Mouse (Mus musculus) neural tube, embryonic 13.5 days (tissue): ENCODE measurements around the gene Gaa. TPM values are rescaled to one million over a fixed set of nuclear protein-coding genes. Genes with fewer than 3 reads are reported as not detected.

Experiments used
- ATAC-seq: fragments of 200-750 bp; cut with Nextera tagmentation; 2 replicates; pipeline ENCODE4 v1.8.0; 2017; ENCODE audit warnings: low read depth, mild to moderate bottlenecking, moderate TSS enrichment, moderate library complexity
- H3K27ac ChIP-seq: fragments of 300-500 bp; sonication (generic); replicated peaks from 2 replicates; pipeline ENCODE4 v1.5.1; 2015; ENCODE audit warnings: moderate library complexity, mild to moderate bottlenecking, inconsistent platforms
- H3K27me3 ChIP-seq: fragments of 300-500 bp; sonication (generic); 2 replicates; pipeline ENCODE4 v1.6.1; 2015; ENCODE audit warnings: mild to moderate bottlenecking, inconsistent platforms
- H3K36me3 ChIP-seq: fragments of 300-500 bp; sonication (generic); 2 replicates; pipeline ENCODE4 v1.6.1; 2015; ENCODE audit warnings: mild to moderate bottlenecking, inconsistent platforms
- H3K4me1 ChIP-seq: fragments of 300-500 bp; sonication (generic); replicated peaks from 2 replicates; pipeline ENCODE4 v1.6.1; 2015; ENCODE audit warnings: inconsistent platforms
- H3K4me2 ChIP-seq: fragments of 300-500 bp; sonication (generic); 2 replicates; pipeline ENCODE4 v1.6.1; 2015; ENCODE audit warnings: inconsistent platforms, mild to moderate bottlenecking, moderate library complexity
- H3K4me3 ChIP-seq: fragments of 300-500 bp; sonication (generic); 2 replicates; pipeline ENCODE4 v1.5.1; 2015; ENCODE audit warnings: mild to moderate bottlenecking, inconsistent platforms
- H3K9ac ChIP-seq: fragments of 300-500 bp; sonication (generic); 2 replicates; pipeline ENCODE4 v1.6.1; 2015; ENCODE audit warnings: moderate library complexity, mild to moderate bottlenecking, inconsistent platforms
- H3K9me3 ChIP-seq: fragments of 300-500 bp; sonication (generic); 2 replicates; pipeline ENCODE4 v1.6.1; 2016; ENCODE audit warnings: inconsistent platforms
- WGBS: fragments of 180-500 bp; shearing (Covaris S2); methylation state at CpG from one replicate; pipeline ENCODE4 v1.1.7; 2015; 5-methylcytosine and 5-hydroxymethylcytosine counted together
- polyA plus RNA-seq: library from polyadenylated mRNA; unstranded; fragments of >200 nt; fragmentation: Nextera tagmentation; extraction: Ambion mirVana; gene quantifications from 2 replicates; pipeline ENCODE4 v1.2.1, GENCODE M21; 2015

Gaa gene
- polyA plus RNA-seq, 1 experiment from 2014 or later: 62.5 TPM

GRCm38 (mm10) chr11:119310621-119311020 lies 42.9 kb downstream of the Gaa start:
- no peak overlapping the region for H3K9ac ChIP-seq
- H3K4me2 ChIP-seq: no peak overlapping the region
- H3K36me3 ChIP-seq: no peaks in the 10 kb centered on the region
- H3K9me3 ChIP-seq: no peaks in the 10 kb centered on the region
- 15% methylated on average over 10 of the region's 10 CpGs for WGBS
- H3K27ac ChIP-seq: no peak overlapping the region
- H3K4me3 ChIP-seq: no peak overlapping the region
- no peaks in the 10 kb centered on the region for H3K27me3 ChIP-seq
- H3K4me1 ChIP-seq: peaks cover 9% of the 10 kb centered on the region
- ATAC-seq: no peak

- H3K9ac ChIP-seq: no peak overlapping the region
- no peak overlapping the region for H3K27ac ChIP-seq
- no peak for ATAC-seq
- H3K9me3 ChIP-seq: no peaks in the 10 kb centered on the region
- no peaks in the 10 kb centered on the region for H3K36me3 ChIP-seq
- H3K4me1 ChIP-seq: no peaks in the 10 kb centered on the region
- no peak overlapping the region for H3K4me3 ChIP-seq
- H3K4me2 ChIP-seq: no peak overlapping the region
- 0 out of 2 replicates have a peak, but pooled peaks cover 3% of the 10 kb centered on the region for H3K27me3 ChIP-seq
- 81% methylated on average over 17 of the region's 17 CpGs for WGBS
These were observed 46.7 kb downstream of the Gaa start for GRCm38 (mm10) chr11:119314252-119314936.

- Histone ChIP-seq H3K4me2 (no peak overlapping the region), H3K27me3 (0 out of 2 replicates have a peak, but pooled peaks cover 3% of the 10 kb centered on the region), H3K9ac (no peak overlapping the region), H3K27ac (no peak overlapping the region), H3K36me3 (no peaks in the 10 kb centered on the region), H3K4me3 (no peak overlapping the region), H3K4me1 (no peaks in the 10 kb centered on the region), H3K9me3 (no peaks in the 10 kb centered on the region)
- no peak for ATAC-seq
- 88% methylated on average over 4 of the region's 4 CpGs for WGBS
These were observed 49.0 kb downstream of the Gaa start for GRCm38 (mm10) chr11:119316720-119317119.

- ATAC-seq: no peak
These were observed 54.8 kb downstream of the Gaa start for GRCm38 (mm10) chr11:119322521-119322920.

GRCm38 (mm10) chr11:119325068-119325467 lies 57.4 kb downstream of the Gaa start:
- H3K9ac ChIP-seq: no peak overlapping the region
- no peaks in the 10 kb centered on the region for H3K9me3 ChIP-seq
- 74% methylated on average over 1 of the region's 1 CpGs for WGBS
- peaks cover 7% of the 10 kb centered on the region; the same call in 1 of the 2 replicates for H3K27me3 ChIP-seq
- no peak overlapping the region for H3K4me2 ChIP-seq
- no peak for ATAC-seq
- H3K27ac ChIP-seq: 0 out of 2 replicates have a peak overlapping the region, but pooled peaks have one; percentile 38
- no peaks in the 10 kb centered on the region for H3K4me1 ChIP-seq
- no peaks in the 10 kb centered on the region for H3K36me3 ChIP-seq
- no peak overlapping the region for H3K4me3 ChIP-seq

More at GRCm38 (mm10) chr11:119322521-119322920, 54.8 kb downstream of the Gaa start:
- Histone ChIP-seq H3K4me2 (no peak overlapping the region), H3K4me3 (no peak overlapping the region), H3K9ac (no peak overlapping the region), H3K27me3 (peaks cover 8% of the 10 kb centered on the region; the same call in 1 of the 2 replicates), H3K9me3 (no peaks in the 10 kb centered on the region), H3K4me1 (no peaks in the 10 kb centered on the region), H3K27ac (no peak overlapping the region), H3K36me3 (no peaks in the 10 kb centered on the region)
- 85% methylated on average over 13 of the region's 13 CpGs for WGBS

- 67% methylated on average over 4 of the region's 4 CpGs for WGBS
- H3K27ac ChIP-seq: no peak overlapping the region
- no peaks in the 10 kb centered on the region for H3K4me1 ChIP-seq
- H3K4me3 ChIP-seq: no peak overlapping the region
- H3K9ac ChIP-seq: no peak overlapping the region
- no peak overlapping the region for H3K4me2 ChIP-seq
- ATAC-seq: no peak
- H3K9me3 ChIP-seq: no peaks in the 10 kb centered on the region
- no peaks in the 10 kb centered on the region for H3K36me3 ChIP-seq
- H3K27me3 ChIP-seq: no peaks in the 10 kb centered on the region
These were observed 62.9 kb downstream of the Gaa start for GRCm38 (mm10) chr11:119330592-119330991.

GRCm38 (mm10) chr11:119331970-119332369 lies 64.3 kb downstream of the Gaa start:
- H3K27me3 ChIP-seq: no peaks in the 10 kb centered on the region; the same call in 1 of the 2 replicates
- no peaks in the 10 kb centered on the region for H3K4me1 ChIP-seq
- no peak for ATAC-seq
- H3K9me3 ChIP-seq: no peaks in the 10 kb centered on the region
- no peak overlapping the region for H3K27ac ChIP-seq
- no peaks in the 10 kb centered on the region for H3K36me3 ChIP-seq
- H3K4me3 ChIP-seq: no peak overlapping the region
- 56% methylated on average over 3 of the region's 3 CpGs for WGBS
- H3K4me2 ChIP-seq: no peak overlapping the region
- no peak overlapping the region for H3K9ac ChIP-seq

Other genes with a start within 250 kb of the Gaa start
- gene Cbx2, start 244.9 kb upstream of the Gaa start, polyA plus RNA-seq: 17.4 and 21.4 TPM in 2 replicates
- gene Cbx8, start 226.9 kb upstream of the Gaa start, polyA plus RNA-seq: 7.0 and 8.5 TPM in 2 replicates
- 14.8 and 16.5 TPM in 2 replicates for gene Cbx4, start 181.7 kb upstream of the Gaa start, polyA plus RNA-seq
- gene Tbc1d16, start 39.4 kb upstream of the Gaa start, polyA plus RNA-seq: 49.0 and 50.8 TPM in 2 replicates
- gene Ccdc40, start 39.3 kb upstream of the Gaa start, polyA plus RNA-seq: 15.7 and 15.8 TPM in 2 replicates
- gene Eif4a3, start 32.2 kb downstream of the Gaa start, polyA plus RNA-seq: 260 and 263 TPM in 2 replicates
- gene Card14, start 39.9 kb downstream of the Gaa start, polyA plus RNA-seq: 0.17 and 0.23 TPM in 2 replicates
- 5.6 and 5.7 TPM in 2 replicates for gene Sgsh, start 87.6 kb downstream of the Gaa start, polyA plus RNA-seq
- gene Slc26a11, start 87.7 kb downstream of the Gaa start, polyA plus RNA-seq: 4.3 and 5.3 TPM in 2 replicates
- gene Rnf213, start 125.2 kb downstream of the Gaa start, polyA plus RNA-seq: 0.98 and 1.6 TPM in 2 replicates
- 15.6 and 17.3 TPM in 2 replicates for gene Endov, start 223.5 kb downstream of the Gaa start, polyA plus RNA-seq